Mouse (Mus musculus) megakaryocyte, adult 5-6 weeks (primary cell): Measurements from ENCODE around the gene Galk2. TPM values are rescaled to one million over a fixed set of nuclear protein-coding genes. Genes with fewer than 3 reads are reported as not detected.

Experiments used
- ATAC-seq: 2 replicates; pipeline ENCODE4 v1.8.0; 2016; ENCODE audit warnings: mild to moderate bottlenecking, inconsistent platforms; ENCODE audit not compliant: poor library complexity, severe bottlenecking
- total RNA-seq, 2 experiments: library from RNA; stranded (forward) in 1 of 2; stranded (reverse) in 1 of 2; fragments of 153-499, 151-499 nt in 1 of 2; fragments of 221-1000, 200-1000 nt in 1 of 2; gene quantifications; 2 replicates each; pipeline versions ENCODE4 v1.2.3 to v1.2.4; 2015 to 2017

The Galk2 gene
- total RNA-seq (2015) (21.2 and 24.6 TPM in 2 replicates), total RNA-seq (2017) (39.7 and 74.5 TPM in 2 replicates)

DNA sequence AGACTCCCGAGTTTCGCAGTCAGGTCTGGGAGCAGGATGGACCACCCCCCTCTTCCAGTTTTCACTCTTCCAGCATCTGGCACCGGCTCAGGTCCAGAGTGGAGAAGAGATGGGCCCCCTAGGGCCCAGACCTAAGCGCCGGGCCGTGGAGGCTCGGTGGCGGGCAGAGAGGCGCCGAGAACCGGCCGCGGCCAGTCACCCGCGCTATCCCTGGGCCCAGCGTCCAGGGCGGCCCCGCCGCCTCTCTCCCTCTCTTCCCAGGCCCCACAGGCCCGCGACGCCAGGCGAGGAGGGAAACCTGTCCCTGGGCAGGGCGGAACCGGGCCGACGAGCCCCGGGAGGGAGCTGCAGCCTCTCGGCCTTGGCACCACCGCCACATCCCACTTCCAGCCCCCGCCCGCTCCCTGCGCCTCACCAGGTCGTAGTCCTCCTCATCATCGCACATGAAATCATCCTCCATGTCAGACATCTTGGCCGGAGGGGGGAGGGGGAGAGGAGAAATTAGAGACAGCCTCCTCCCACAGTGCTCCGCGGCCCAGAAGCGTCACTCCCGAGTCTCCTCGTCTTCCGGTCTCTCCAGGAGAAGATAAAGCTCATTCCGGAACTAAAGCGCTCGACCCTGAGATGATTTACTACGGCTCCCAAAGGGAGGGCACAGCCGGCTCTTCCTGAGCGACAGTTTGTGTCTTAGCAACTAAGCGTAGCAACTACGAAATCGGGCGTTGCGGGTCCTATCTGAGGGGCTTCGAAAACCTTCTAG, at the start of gene Galk2, which contains the start of gene Cops2:
Galk2 (plus strand) TSS at position 589 of the 760 bp plus-strand sequence.
Cops2 (minus strand) TSS at position 619 of the 760 bp plus-strand sequence.
- peak; percentile 99 for ATAC-seq

DNA sequence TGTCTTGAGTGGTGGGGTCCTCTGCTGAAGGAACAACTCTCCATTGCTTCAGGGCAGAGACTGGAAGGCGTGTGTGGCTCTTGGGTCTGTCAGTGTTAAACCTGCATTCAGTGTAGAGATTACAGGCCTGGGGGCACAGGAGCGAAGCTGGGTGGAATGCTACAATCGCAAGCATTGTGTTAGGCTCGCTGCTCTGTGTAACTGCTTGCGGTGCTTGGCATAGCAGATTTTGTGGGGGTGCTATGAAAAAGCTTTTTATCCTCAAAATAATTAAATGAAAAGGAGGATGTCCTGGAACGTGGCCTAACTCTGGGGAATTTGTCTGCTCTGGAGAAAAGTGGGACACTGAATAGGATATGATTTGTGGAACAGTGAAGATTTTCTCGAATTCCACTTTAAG, 49.4 kb upstream of the Galk2 start:
- no peak for ATAC-seq

- no peak for ATAC-seq
Observed at GRCm38 (mm10) chr2:125811332-125811731, 47.6 kb upstream of the Galk2 start.

- ATAC-seq, result no peak
Observed at GRCm38 (mm10) chr2:125813972-125814595, 44.8 kb upstream of the Galk2 start.

- ATAC-seq, result no peak
Observed at GRCm38 (mm10) chr2:125820397-125820796, 38.5 kb upstream of the Galk2 start.

- no peak for ATAC-seq
Observed at GRCm38 (mm10) chr2:125826201-125826600, 32.7 kb upstream of the Galk2 start.

DNA sequence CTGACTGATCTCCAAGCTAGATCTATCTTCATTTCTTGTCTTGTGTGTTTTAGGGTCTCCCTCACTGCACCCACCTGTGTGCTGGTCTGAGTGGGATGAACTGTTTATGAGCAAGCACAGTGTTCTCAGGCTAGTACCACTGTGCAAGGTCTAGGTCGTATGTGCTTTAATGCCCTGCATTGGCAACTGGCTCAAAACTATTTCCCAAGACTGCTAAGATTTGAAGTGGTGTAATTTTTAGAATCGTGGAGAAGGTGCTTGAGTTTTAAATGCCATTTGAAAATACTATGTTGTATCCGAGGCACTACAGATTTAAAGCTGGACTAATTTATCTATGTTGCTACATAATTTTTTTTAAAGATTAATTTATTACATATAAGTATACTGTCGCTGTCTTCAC, 31.0 kb upstream of the Galk2 start:
- no peak for ATAC-seq

GRCm38 (mm10) chr2:125829924-125830323, 29.0 kb upstream of the Galk2 start:
- no peak for ATAC-seq

GRCm38 (mm10) chr2:125838091-125838490, 20.8 kb upstream of the Galk2 start:
- ATAC-seq, result no peak

- ATAC-seq, result no peak
Observed at GRCm38 (mm10) chr2:125838708-125839284, 20.1 kb upstream of the Galk2 start.

DNA sequence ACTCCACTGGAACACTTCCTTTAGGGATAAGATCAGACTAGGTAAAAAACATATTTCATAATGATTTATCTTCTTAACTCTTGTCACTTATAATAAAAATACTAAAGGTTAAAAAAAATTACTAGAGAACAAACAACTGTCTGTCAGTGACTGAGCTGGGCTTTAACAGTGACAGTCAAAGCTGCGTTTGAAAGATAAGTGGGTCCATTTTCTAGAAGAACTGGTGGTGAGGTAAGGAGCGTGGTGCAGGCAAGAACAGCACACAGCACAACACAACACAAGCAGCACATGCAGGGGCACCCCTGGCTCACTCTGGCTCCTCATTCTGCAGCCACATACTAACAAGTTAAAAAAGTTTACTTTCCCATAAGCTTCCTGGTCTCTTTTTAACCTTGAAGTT, 7.7 kb upstream of the Galk2 start:
- ATAC-seq, result no peak

DNA sequence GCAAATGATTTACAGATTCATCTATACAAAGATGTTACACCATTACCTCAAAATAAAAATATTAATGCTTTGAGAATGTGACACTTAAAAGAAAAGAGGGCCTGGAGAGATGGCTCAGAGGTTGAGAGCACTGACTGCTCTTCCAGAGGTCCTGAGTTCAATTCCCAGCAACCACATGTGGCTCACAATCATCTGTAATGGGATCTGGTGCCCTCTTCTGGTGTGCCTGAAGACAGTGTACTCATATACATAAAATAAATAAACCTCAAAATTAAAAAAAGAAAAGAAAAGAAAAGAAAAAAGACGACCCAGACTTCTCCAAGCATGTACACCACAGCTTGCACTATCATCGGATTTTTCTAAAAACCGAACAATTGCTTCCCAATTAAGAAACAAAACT, 1.2 kb upstream of the Galk2 start:
- ATAC-seq, result no peak

DNA sequence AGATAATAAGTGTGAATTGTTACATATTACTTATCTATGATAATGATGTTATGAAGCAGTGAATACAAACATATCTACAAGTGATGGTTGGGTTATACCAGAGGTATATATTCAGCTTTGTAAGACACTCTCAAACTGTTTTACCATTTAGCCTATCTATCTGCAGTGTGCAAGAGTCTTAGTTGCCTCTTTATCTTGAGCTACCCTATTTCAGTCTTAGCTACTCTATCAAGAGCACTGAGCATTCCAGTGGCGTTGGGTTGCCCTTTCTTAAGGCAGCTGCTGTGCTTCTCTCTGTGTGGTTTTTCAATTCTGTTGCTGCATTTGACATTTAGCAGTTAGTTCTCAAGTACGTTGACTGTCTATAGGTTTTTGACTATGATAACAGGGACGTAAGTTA, 4.9 kb downstream of the Galk2 start:
- no peak for ATAC-seq

- ATAC-seq, result no peak
Observed at GRCm38 (mm10) chr2:125864551-125864950, 5.6 kb downstream of the Galk2 start.

- ATAC-seq, result no peak
Observed at GRCm38 (mm10) chr2:125865585-125865984, 6.7 kb downstream of the Galk2 start.

GRCm38 (mm10) chr2:125866058-125866740, 7.3 kb downstream of the Galk2 start:
- ATAC-seq, result peak; percentile 98

DNA sequence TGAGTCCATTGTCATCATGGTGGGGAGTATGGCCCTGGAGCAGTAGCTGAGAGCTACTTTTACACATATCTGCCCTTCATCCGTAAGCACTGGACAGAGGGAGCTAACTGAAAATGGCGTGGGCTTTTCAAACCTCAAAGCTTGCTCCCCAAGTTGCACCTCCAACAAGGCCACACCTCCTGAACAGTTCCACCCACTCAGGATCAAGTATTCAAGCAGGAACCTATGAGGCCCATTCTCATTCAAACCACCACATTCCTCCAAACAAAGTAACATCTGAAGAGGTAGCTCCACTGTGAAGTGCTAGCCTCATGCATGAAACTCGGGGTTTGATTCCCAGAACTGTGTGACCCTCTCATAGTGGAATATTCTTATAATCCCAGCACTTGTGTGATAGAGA, 9.4 kb downstream of the Galk2 start:
- no peak for ATAC-seq

- ATAC-seq, result no peak
Observed at GRCm38 (mm10) chr2:125870159-125870558, 11.2 kb downstream of the Galk2 start.

DNA sequence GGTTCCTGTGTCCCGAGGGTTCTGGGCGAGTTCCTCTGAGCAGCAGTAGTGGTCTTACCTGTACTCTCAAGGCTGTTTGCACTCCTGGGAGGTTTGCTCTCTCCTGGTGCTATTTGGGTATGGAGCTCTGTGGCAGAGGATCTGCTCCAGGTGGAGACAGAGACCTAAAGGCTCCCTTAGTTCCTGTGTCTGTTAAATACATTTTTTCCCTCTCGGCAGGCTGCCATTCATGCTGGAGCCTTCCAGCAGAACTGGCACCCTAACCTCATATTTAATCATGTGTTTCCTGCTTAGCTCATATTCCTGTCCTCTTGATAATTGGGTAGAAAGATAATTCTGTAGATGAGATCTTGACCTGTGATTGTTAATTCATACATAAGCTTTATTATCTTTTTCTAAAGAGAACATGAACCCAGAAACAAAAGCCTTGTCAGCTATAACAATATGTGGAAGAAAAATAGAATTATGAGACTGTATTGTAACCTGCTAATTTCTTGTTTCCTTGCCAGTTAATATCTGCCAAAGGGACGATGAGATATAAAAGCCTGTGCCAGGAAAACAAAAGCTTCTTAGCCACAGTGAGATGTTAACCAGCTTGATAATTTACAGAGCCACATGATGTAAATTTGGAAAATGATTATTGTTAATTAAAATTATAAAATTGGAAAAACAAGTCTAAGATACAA, 27.1 kb downstream of the Galk2 start:
- no peak for ATAC-seq

DNA sequence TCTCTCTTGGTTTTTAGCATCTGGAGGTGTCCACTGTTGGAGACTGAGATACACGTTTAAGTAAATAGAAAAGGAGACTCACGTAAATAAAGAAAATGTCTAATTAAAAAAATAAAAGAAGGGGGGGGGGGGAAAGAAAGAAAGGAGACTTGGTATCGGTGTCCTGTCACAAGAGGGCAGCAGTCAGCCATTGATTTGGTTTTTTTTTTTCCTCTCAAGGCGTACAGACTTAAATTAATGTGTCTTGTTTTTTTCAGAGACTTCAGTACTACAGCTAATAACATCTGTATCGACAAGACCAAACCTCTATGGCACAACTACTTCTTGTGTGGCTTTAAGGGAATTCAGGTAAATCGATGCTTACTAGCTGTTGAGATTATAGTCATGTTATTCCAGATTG, 34.2 kb downstream of the Galk2 start:
- no peak for ATAC-seq

DNA sequence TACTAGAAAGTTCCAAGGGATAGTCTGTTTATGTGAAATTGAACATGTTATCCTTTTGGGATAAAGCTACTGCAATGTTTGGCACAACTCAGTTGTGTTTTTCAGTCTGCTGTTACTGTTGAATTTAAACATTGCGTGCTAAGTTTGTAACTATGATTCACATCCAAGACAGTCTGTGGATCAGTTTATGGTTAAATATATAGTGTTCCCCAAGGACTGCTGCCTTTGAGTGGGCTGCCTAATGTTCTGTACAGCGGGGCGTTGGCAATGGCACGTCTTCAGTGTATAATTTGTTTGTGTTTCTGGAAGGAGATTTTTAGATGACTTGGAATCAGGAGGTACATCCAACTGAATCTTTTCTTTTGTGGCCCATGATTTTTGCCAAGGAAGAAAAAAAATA, 36.2 kb downstream of the Galk2 start:
- no peak for ATAC-seq
